Mouse (Mus musculus): Measurements from ENCODE around the gene Fbxo46. TPM values are rescaled to one million over a fixed set of nuclear protein-coding genes. Genes with fewer than 3 reads are reported as not detected.
A peak's percentile ranks its signal among the peaks of the same experiment; 100 is the strongest.

The Fbxo46 gene
- total and polyA plus RNA-seq, 3 experiments = 10.1 to 13.7 TPM; not detected in 1

GRCm38 (mm10) chr7:19075231-19075630 is 44.4 kb upstream of the Fbxo46 start:
- no peak for TF ChIP-seq USF2 (IDR thresholded peaks at IDR 0.05; ENCODE audit: borderline replicate concordance in 1 of 2, insufficient read depth in 1 of 2, low read depth in 1 of 2, low read length in 2 of 2)
- TF ChIP-seq KAT2A (conservative IDR thresholded peaks at IDR 0.05; ENCODE audit: low read depth, low read length) = no peak
- no peak for TF ChIP-seq MAX (IDR thresholded peaks at IDR 0.05; ENCODE audit: low read length)
- TF ChIP-seq GATA1 (IDR thresholded peaks at IDR 0.05; ENCODE audit: low read depth, low read length) = no peak
- no peak for TF ChIP-seq SIN3A (IDR thresholded peaks at IDR 0.05; ENCODE audit: low read length)
- TF ChIP-seq MXI1 (IDR thresholded peaks at IDR 0.05; ENCODE audit: low read depth, low read length) = no peak
- no peak for TF ChIP-seq MYB (IDR thresholded peaks at IDR 0.05; ENCODE audit: low read depth, low read length)
- TF ChIP-seq RAD21 (IDR thresholded peaks at IDR 0.05; ENCODE audit: low read depth, low read length) = no peak
- TF ChIP-seq ELF1 (IDR thresholded peaks at IDR 0.05; ENCODE audit: low read depth, low read length) = no peak
- TF ChIP-seq MYC (IDR thresholded peaks at IDR 0.05; ENCODE audit: low read depth, low read length) = no peak
- TF ChIP-seq CHD2 (IDR thresholded peaks at IDR 0.05; ENCODE audit: low read length) = no peak
- TF ChIP-seq RCOR1 (IDR thresholded peaks at IDR 0.05; ENCODE audit: low read depth, low read length) = no peak
- no peak for TF ChIP-seq ZKSCAN1 (IDR thresholded peaks at IDR 0.05; ENCODE audit: low read depth, low read length)
- TF ChIP-seq NRF1 (IDR thresholded peaks at IDR 0.05; ENCODE audit: insufficient read depth, low read depth, low read length, poor library complexity, severe bottlenecking) = no peak
- TF ChIP-seq E2F4 (IDR thresholded peaks at IDR 0.05; ENCODE audit: borderline replicate concordance, low read depth, low read length) = no peak
- TF ChIP-seq NELFE (IDR thresholded peaks at IDR 0.05; ENCODE audit: low read depth, low read length) = no peak
- Histone ChIP-seq H3K27ac (ENCODE audit: control insufficient read depth, low read depth, low read length) (no peak overlapping the region), H3K9ac (ENCODE audit: control insufficient read depth, low read depth, low read length, poor library complexity, severe bottlenecking) (peak overlapping the region; percentile 34; the same call in 1 of the 2 replicates), H3K4me3 (ENCODE audit: control insufficient read depth in 1 of 2, insufficient read depth in 1 of 2, low read depth in 2 of 2, low read length in 2 of 2) (peak overlapping the region; percentile 64 to 70), H3K36me3 (ENCODE audit: control insufficient read depth in 1 of 2, insufficient read depth in 2 of 2, low read length in 2 of 2) (peaks cover 0 to 11% of the 10 kb centered on the region in 2 experiments; a peak in 2 of 4 replicates), H3K9me3 (replicated peaks; ENCODE audit: insufficient read depth, low read length) (no peaks in the 10 kb centered on the region), H3K27me3 (ENCODE audit: control insufficient read depth in 1 of 2, insufficient read depth in 2 of 2, low read length in 2 of 2) (no peaks in the 10 kb centered on the region), H3K79me2 (ENCODE audit: control insufficient read depth, insufficient read depth, low read length, poor library complexity) (peaks cover 9% of the 10 kb centered on the region), H3K4me1 (ENCODE audit: control insufficient read depth in 1 of 2, insufficient read depth in 2 of 2, low read length in 2 of 2) (peaks cover 4 to 20% of the 10 kb centered on the region in 2 experiments)
- peak; percentile 25 for DNase-seq (ENCODE audit: low read depth, low spot score)

DNA sequence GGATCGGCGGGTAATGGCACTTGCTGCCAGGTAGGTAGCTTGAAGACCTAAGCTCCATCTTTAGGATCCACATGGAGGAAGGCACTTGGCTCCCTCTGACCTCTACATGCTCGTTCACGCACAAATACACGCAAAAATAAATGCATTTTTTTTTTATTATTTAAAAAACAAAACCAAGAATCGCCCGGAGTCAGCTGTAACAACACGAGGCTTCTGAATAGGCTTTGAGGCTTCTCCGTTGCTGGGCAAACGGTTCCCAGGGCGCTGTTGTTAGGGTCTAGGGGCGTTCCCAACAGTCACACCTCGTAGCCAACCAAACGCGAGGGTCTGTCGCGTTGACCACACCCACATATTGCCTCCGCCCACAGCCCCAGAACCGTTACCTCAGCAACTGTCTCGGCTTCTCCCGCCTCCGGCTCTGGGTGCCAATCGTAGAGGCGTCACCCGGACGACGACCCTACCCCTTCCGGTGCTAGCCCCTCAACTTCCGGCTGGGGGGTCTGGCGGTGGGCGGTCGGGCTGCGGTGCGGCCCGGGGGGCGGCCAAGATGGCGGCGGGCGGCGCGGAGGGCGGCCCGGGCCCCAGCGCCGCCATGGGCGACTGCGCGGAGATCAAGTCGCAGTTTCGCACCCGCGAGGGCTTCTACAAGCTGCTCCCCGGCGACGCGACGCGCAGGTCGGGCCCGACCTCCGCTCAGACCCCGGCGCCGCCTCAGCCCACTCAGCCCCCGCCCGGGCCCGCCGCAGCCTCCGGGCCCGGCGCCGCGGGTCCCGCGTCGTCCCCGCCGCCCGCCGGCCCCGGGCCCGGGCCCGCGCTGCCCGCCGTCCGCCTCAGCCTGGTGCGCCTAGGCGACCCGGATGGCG is 43.7 kb upstream of the Fbxo46 start, which contains the start of gene Dmwd:
Dmwd (plus strand) TSS at position 505 of the 863 bp plus-strand sequence.
- Histone ChIP-seq H3K27me3 (ENCODE audit: control insufficient read depth in 1 of 2, insufficient read depth in 2 of 2, low read length in 2 of 2) (no peaks in the 10 kb centered on the region), H3K4me1 (ENCODE audit: control insufficient read depth in 1 of 2, insufficient read depth in 2 of 2, low read length in 2 of 2) (peaks cover 4 to 20% of the 10 kb centered on the region in 2 experiments), H3K36me3 (ENCODE audit: control insufficient read depth in 1 of 2, insufficient read depth in 2 of 2, low read length in 2 of 2) (peaks cover 0 to 11% of the 10 kb centered on the region in 2 experiments; a peak in 2 of 4 replicates), H3K9me3 (replicated peaks; ENCODE audit: insufficient read depth, low read length) (no peaks in the 10 kb centered on the region), H3K4me3 (ENCODE audit: control insufficient read depth in 1 of 2, insufficient read depth in 1 of 2, low read depth in 2 of 2, low read length in 2 of 2) (peak within 1 kb of the TSS; percentile 70 to 95), H3K27ac (ENCODE audit: control insufficient read depth, low read depth, low read length) (peak within 1 kb of the TSS; percentile 29), H3K9ac (ENCODE audit: control insufficient read depth, low read depth, low read length, poor library complexity, severe bottlenecking) (peak within 1 kb of the TSS; percentile 84), H3K79me2 (ENCODE audit: control insufficient read depth, insufficient read depth, low read length, poor library complexity) (peaks cover 9% of the 10 kb centered on the region)
- DNase-seq (ENCODE audit: low read depth, low spot score) = peak; percentile 99
- TF ChIP-seq MYB (IDR thresholded peaks at IDR 0.05; ENCODE audit: low read depth, low read length) = peak; percentile 68
- TF ChIP-seq TBP (IDR thresholded peaks at IDR 0.05; ENCODE audit: low read depth, low read length) = 0 out of 2 replicates have a peak, but pooled peaks have one; percentile 38
- no peak for TF ChIP-seq MEF2A (IDR thresholded peaks at IDR 0.05; ENCODE audit: extremely low read depth, insufficient replicate concordance, low read depth, low read length, poor library complexity, severe bottlenecking)
- no peak for TF ChIP-seq USF1 (IDR thresholded peaks at IDR 0.05; ENCODE audit: low read depth, low read length)
- TF ChIP-seq EP300 (IDR thresholded peaks at IDR 0.05; ENCODE audit: low read depth in 1 of 2, low read length in 2 of 2) = 0 out of 4 replicates have a peak, but pooled peaks of 1 of the 2 experiments have one; percentile 27
- peak; percentile 77 for TF ChIP-seq MAZ (IDR thresholded peaks at IDR 0.05; ENCODE audit: low read depth, low read length)
- no peak for TF ChIP-seq GABPA (IDR thresholded peaks at IDR 0.05; ENCODE audit: low read depth, low read length)
- 0 out of 2 replicates have a peak, but pooled peaks have one; percentile 9 for TF ChIP-seq NRF1 (IDR thresholded peaks at IDR 0.05; ENCODE audit: insufficient read depth, low read depth, low read length, poor library complexity, severe bottlenecking)
- TF ChIP-seq TAL1 (IDR thresholded peaks at IDR 0.05; ENCODE audit: low read length) = no peak
- no peak for TF ChIP-seq USF2 (IDR thresholded peaks at IDR 0.05; ENCODE audit: borderline replicate concordance in 1 of 2, insufficient read depth in 1 of 2, low read depth in 1 of 2, low read length in 2 of 2)
- TF ChIP-seq CTCF (IDR thresholded peaks at IDR 0.05 in 2 of 3, conservative IDR thresholded peaks at IDR 0.05 in 1 of 3; ENCODE audit: control insufficient read depth in 1 of 3, insufficient read depth in 1 of 3, low read depth in 2 of 3, low read length in 3 of 3, poor library complexity in 1 of 3, severe bottlenecking in 1 of 3) = no peak
- peak; percentile 85 for TF ChIP-seq HCFC1 (IDR thresholded peaks at IDR 0.05; ENCODE audit: low read depth, low read length)
- TF ChIP-seq ZMIZ1 (IDR thresholded peaks at IDR 0.05; ENCODE audit: low read depth, low read length) = peak; percentile 31; the same call in 1 of the 2 replicates
- no peak for TF ChIP-seq CHD2 (IDR thresholded peaks at IDR 0.05; ENCODE audit: low read length)
- peak; percentile 16; the same call in 1 of the 2 replicates for TF ChIP-seq TCF12 (IDR thresholded peaks at IDR 0.05; ENCODE audit: low read depth, low read length)
- no peak for TF ChIP-seq KAT2A (conservative IDR thresholded peaks at IDR 0.05; ENCODE audit: low read depth, low read length)
- TF ChIP-seq RAD21 (IDR thresholded peaks at IDR 0.05; ENCODE audit: low read depth, low read length) = no peak
- TF ChIP-seq POLR2A (IDR thresholded peaks at IDR 0.05; ENCODE audit: control insufficient read depth in 1 of 2, insufficient read depth in 1 of 2, low read depth in 1 of 2, low read length in 2 of 2, poor library complexity in 1 of 2) = peak; percentile 59 to 93; a peak in 3 of 4 replicates
